ENCODE assay signal across 30 mouse cellular contexts in the genomic region with DNA sequence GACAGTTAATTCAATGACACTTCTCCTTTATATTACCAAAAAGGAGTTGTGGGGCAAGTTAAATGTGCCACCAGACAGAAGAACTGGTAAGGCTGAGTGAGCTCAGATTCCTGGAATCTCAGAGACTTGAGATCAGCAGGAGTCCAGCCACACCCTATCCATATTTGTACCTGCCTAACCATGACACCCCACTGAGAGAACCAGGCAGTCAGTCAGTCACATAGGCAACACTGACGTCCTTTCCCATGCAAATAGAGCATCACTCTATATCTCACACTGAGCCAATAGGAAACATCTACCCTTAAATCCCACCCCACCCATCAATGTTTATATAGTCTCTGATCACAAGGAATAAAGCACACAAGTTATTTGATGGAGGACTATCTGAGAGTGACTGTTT. TPM values are rescaled to one million over a fixed set of nuclear protein-coding genes. Genes with fewer than 3 reads are reported as not detected.
DNase-seq lines count a peak whose midpoint lies in the region; ATAC-seq and TF ChIP-seq lines count a peak whose summit lies in the region.
"Had no signal": no experiment of that assay in that cellular context is flagged by ENCODE, and none has a peak within 500 bp of the region (broad histone marks: within the 10 kb centered on the region; RNA-seq: fewer than 3 reads in every experiment).

No protein-coding gene starts in this region.

- no peak overlapping the region for H3K27ac ChIP-seq in intestine, embryonic 15.5 days
- H3K27ac ChIP-seq in intestine, postnatal 0 days (ENCODE audit: low read depth, low read length): no peak overlapping the region
- H3K27ac ChIP-seq in intestine, embryonic 16.5 days (ENCODE audit: low read length): no peak overlapping the region
- H3K27ac ChIP-seq: embryonic facial prominence, embryonic 10.5 days; embryonic facial prominence, embryonic 13.5 days; forebrain, embryonic 12.5 days; forebrain, embryonic 15.5 days; heart, embryonic 15.5 days; hindbrain, embryonic 10.5 days; hindbrain, embryonic 13.5 days had no signal

- POLR2A ChIA-PET in Patski (lab: Charles Lee): no interaction called here

- no peak for TF ChIP-seq CTCF in intestine, postnatal 0 days (IDR thresholded peaks at IDR 0.05; ENCODE audit: low read depth)
- no peak for TF ChIP-seq CTCF in Patski (IDR thresholded peaks at IDR 0.05)

- H3K4me3 ChIP-seq in intestine, embryonic 15.5 days (replicated peaks): no peak overlapping the region
- no peak overlapping the region for H3K4me3 ChIP-seq in intestine, postnatal 0 days (ENCODE audit: low read depth, low read length)
- no peak overlapping the region for H3K4me3 ChIP-seq in intestine, embryonic 16.5 days (ENCODE audit: low read length)
- H3K4me3 ChIP-seq: embryonic facial prominence, embryonic 10.5 days; embryonic facial prominence, embryonic 13.5 days; erythroblast, embryonic 14.5 days; forebrain, embryonic 12.5 days; forebrain, embryonic 15.5 days; heart, embryonic 12.5 days; heart, embryonic 15.5 days; hindbrain, embryonic 10.5 days; hindbrain, embryonic 13.5 days had no signal

- H3K4me2 ChIP-seq in intestine, embryonic 15.5 days (replicated peaks): no peak overlapping the region
- no peak overlapping the region for H3K4me2 ChIP-seq in intestine, postnatal 0 days (replicated peaks; ENCODE audit: low read depth)
- H3K4me2 ChIP-seq in intestine, embryonic 16.5 days (ENCODE audit: low read depth, low read length): no peak overlapping the region
- H3K4me2 ChIP-seq: embryonic facial prominence, embryonic 13.5 days; forebrain, embryonic 12.5 days; forebrain, embryonic 15.5 days; heart, embryonic 12.5 days; heart, embryonic 15.5 days; hindbrain, embryonic 13.5 days had no signal

- H3K9ac ChIP-seq in intestine, embryonic 15.5 days: no peak overlapping the region
- H3K9ac ChIP-seq in intestine, postnatal 0 days (ENCODE audit: low read depth, low read length): no peak overlapping the region
- H3K9ac ChIP-seq in intestine, embryonic 16.5 days (ENCODE audit: low read depth, low read length): no peak overlapping the region
- H3K9ac ChIP-seq: embryonic facial prominence, embryonic 13.5 days; forebrain, embryonic 12.5 days; forebrain, embryonic 15.5 days; heart, embryonic 12.5 days; heart, embryonic 15.5 days; hindbrain, embryonic 13.5 days had no signal

- peak; percentile 44; the same call in 1 of the 2 replicates for ATAC-seq in intestine, embryonic 15.5 days
- no peak for ATAC-seq in intestine, postnatal 0 days
- peak; percentile 31 for ATAC-seq in Patski
- ATAC-seq in intestine, embryonic 16.5 days: 0 out of 2 replicates have a peak, but pooled peaks have one; percentile 24
- no peak for ATAC-seq in activated CD4-positive, CD25-positive, alpha-beta regulatory T cell, adult 4 months
- ATAC-seq: forebrain, embryonic 15.5 days; hindbrain, embryonic 16.5 days had no signal

- no peaks in the 10 kb centered on the region for H3K4me1 ChIP-seq in intestine, embryonic 15.5 days (replicated peaks)
- 0 out of 2 replicates have a peak, but pooled peaks cover 2% of the 10 kb centered on the region for H3K4me1 ChIP-seq in intestine, postnatal 0 days (replicated peaks; ENCODE audit: control insufficient read depth, insufficient read depth, low read length)
- H3K4me1 ChIP-seq in intestine, embryonic 16.5 days (ENCODE audit: control insufficient read depth, insufficient read depth, low read length): peaks cover 6% of the 10 kb centered on the region; the same call in 1 of the 2 replicates
- H3K4me1 ChIP-seq: embryonic facial prominence, embryonic 13.5 days; forebrain, embryonic 12.5 days; forebrain, embryonic 15.5 days; hindbrain, embryonic 13.5 days had no signal

- no peaks in the 10 kb centered on the region for H3K27me3 ChIP-seq in intestine, embryonic 15.5 days (replicated peaks)
- no peaks in the 10 kb centered on the region for H3K27me3 ChIP-seq in intestine, postnatal 0 days (replicated peaks; ENCODE audit: control insufficient read depth, insufficient read depth, low read length)
- H3K27me3 ChIP-seq in Patski: no peaks in the 10 kb centered on the region
- no peaks in the 10 kb centered on the region for H3K27me3 ChIP-seq in intestine, embryonic 16.5 days (replicated peaks; ENCODE audit: control insufficient read depth, insufficient read depth, low read length)
- H3K27me3 ChIP-seq: CH12.LX; embryonic facial prominence, embryonic 13.5 days; forebrain, embryonic 12.5 days; forebrain, embryonic 15.5 days; heart, embryonic 12.5 days; heart, embryonic 15.5 days had no signal

- CTCF ChIA-PET in Patski (lab: Charles Lee): interaction anchor here (1.4 to 1.9 kb wide), 3 partner anchors 11 to 39 kb away, joined by 4 to 5 read pairs (median 5); no protein-coding TSS in a partner anchor

- no peaks in the 10 kb centered on the region for H3K36me3 ChIP-seq in intestine, embryonic 15.5 days
- H3K36me3 ChIP-seq in intestine, postnatal 0 days (ENCODE audit: control insufficient read depth, insufficient read depth): no peaks in the 10 kb centered on the region
- H3K36me3 ChIP-seq in intestine, embryonic 16.5 days (ENCODE audit: control insufficient read depth, insufficient read depth, low read length): no peaks in the 10 kb centered on the region
- H3K36me3 ChIP-seq: embryonic facial prominence, embryonic 10.5 days; embryonic facial prominence, embryonic 13.5 days; forebrain, embryonic 12.5 days; forebrain, embryonic 15.5 days; heart, embryonic 12.5 days; heart, embryonic 15.5 days; hindbrain, embryonic 10.5 days; hindbrain, embryonic 13.5 days had no signal

- no peak for DNase-seq in Patski (ENCODE audit: low read depth, low spot score)
- DNase-seq in right cerebral cortex, postnatal 10 days (ENCODE audit: low spot score in 2 of 2): no peak
- no peak for DNase-seq in testis, postnatal 10 days (ENCODE audit: low spot score)
- DNase-seq: adrenal gland, adult 8-10 months; adrenal gland, postnatal 25 days; B cell, adult 2 months; cerebellum, adult 11-12 months; cerebellum, adult 8-10 months; cerebellum, postnatal 10 days; cerebellum, postnatal 36 days; embryo, embryonic 11 days; gastrocnemius, postnatal 25 days; heart, adult 18-20 months; heart, postnatal 10 days; heart, postnatal 36 days had no signal

- in situ Hi-C loops in Patski (cut with MboI; ENCODE audit: low pct_unique_long_range_greater_than_20kb): loop anchor here (5.0 kb wide), 1 partner anchor 33 kb away; no protein-coding TSS in a partner anchor

- WGBS in intestine, embryonic 15.5 days: 41% methylated on average over 1 of the region's 1 CpGs
- 20% methylated on average over 1 of the region's 1 CpGs for WGBS in intestine, postnatal 0 days
- 37% methylated on average over 1 of the region's 1 CpGs for WGBS in intestine, embryonic 16.5 days

- no peaks in the 10 kb centered on the region for H3K9me3 ChIP-seq in intestine, embryonic 15.5 days
- no peaks in the 10 kb centered on the region for H3K9me3 ChIP-seq in intestine, postnatal 0 days (ENCODE audit: control insufficient read depth)
- H3K9me3 ChIP-seq in intestine, embryonic 16.5 days (ENCODE audit: control insufficient read depth, low read length): no peaks in the 10 kb centered on the region
- H3K9me3 ChIP-seq: embryonic facial prominence, embryonic 10.5 days; embryonic facial prominence, embryonic 13.5 days; forebrain, embryonic 12.5 days; forebrain, embryonic 15.5 days; heart, embryonic 12.5 days; heart, embryonic 15.5 days; hindbrain, embryonic 10.5 days; hindbrain, embryonic 13.5 days had no signal

RNA-seq across cellular contexts. Expression of gene Bst1, which starts 2.9 kb away (rescaled TPM):
- 0.88 and 0.97 TPM in 2 replicates for polyA plus RNA-seq in intestine, embryonic 15.5 days (2015; fragmentation: Nextera tagmentation; extraction: Ambion mirVana)
- 142 and 144 TPM in 2 replicates for polyA plus RNA-seq in intestine, postnatal 0 days (2015; fragmentation: Nextera tagmentation; extraction: Ambion mirVana)
- polyA plus RNA-seq in Patski (2021): 864 TPM
- polyA plus RNA-seq in intestine, embryonic 16.5 days (2015; fragmentation: Nextera tagmentation; extraction: Ambion mirVana): 1.1 and 2.9 TPM in 2 replicates
- under 1 TPM in 1 of 2 experiments, not detected in 1; 0.56 TPM for polyA plus RNA-seq in activated CD4-positive, CD25-positive, alpha-beta regulatory T cell, adult 4 months (2017; shearing (Covaris generic))
- polyA plus RNA-seq: embryonic facial prominence, embryonic 13.5 days; erythroblast, embryonic 14.5 days; forebrain, embryonic 12.5 days; forebrain, embryonic 15.5 days; hindbrain, embryonic 10.5 days; hindbrain, embryonic 13.5 days; hindbrain, embryonic 16.5 days had no signal

RNA-seq across cellular contexts. Expression of gene Fbxl5, which starts 5.7 kb away (rescaled TPM):
- polyA plus RNA-seq in intestine, embryonic 15.5 days (2015; fragmentation: Nextera tagmentation; extraction: Ambion mirVana): 56.5 and 60.8 TPM in 2 replicates
- polyA plus RNA-seq in intestine, postnatal 0 days (2015; fragmentation: Nextera tagmentation; extraction: Ambion mirVana): 93.6 and 108 TPM in 2 replicates
- polyA plus RNA-seq in Patski (2021): 91.7 TPM
- 57.1 and 59.9 TPM in 2 replicates for polyA plus RNA-seq in intestine, embryonic 16.5 days (2015; fragmentation: Nextera tagmentation; extraction: Ambion mirVana)
- 10 to 100 TPM; 56.8 to 64.1 TPM for polyA plus RNA-seq in activated CD4-positive, CD25-positive, alpha-beta regulatory T cell, adult 4 months (2017; shearing (Covaris generic))

RNA-seq across cellular contexts. Expression of gene Cd38, which starts 52.6 kb away (rescaled TPM):
- polyA plus RNA-seq in intestine, embryonic 15.5 days (2015; fragmentation: Nextera tagmentation; extraction: Ambion mirVana): 13.1 and 14.5 TPM in 2 replicates
- polyA plus RNA-seq in intestine, postnatal 0 days (2015; fragmentation: Nextera tagmentation; extraction: Ambion mirVana): 9.5 and 10.9 TPM in 2 replicates
- polyA plus RNA-seq in Patski (2021): 1.6 TPM
- 12.6 and 14.4 TPM in 2 replicates for polyA plus RNA-seq in intestine, embryonic 16.5 days (2015; fragmentation: Nextera tagmentation; extraction: Ambion mirVana)
- polyA plus RNA-seq in activated CD4-positive, CD25-positive, alpha-beta regulatory T cell, adult 4 months (2017; shearing (Covaris generic)): 10 to 100 TPM; 37.8 to 53.3 TPM
- polyA plus RNA-seq: erythroblast, embryonic 14.5 days had no signal

Comparison
In these comparisons a context has a peak if more than half of its experiments do, and no peak if none do; other contexts are left out.
1. ATAC-seq: peak in intestine, embryonic 15.5 days (single experiment), Patski (single experiment) and intestine, embryonic 16.5 days (single experiment); none in intestine, postnatal 0 days (single experiment) and activated CD4-positive, CD25-positive, alpha-beta regulatory T cell, adult 4 months (single experiment).
2. RNA of gene Bst1, which starts 2.9 kb away (polyA plus RNA-seq): 864 TPM in Patski (single experiment) and 142 to 144 TPM in intestine, postnatal 0 days; 1.1 to 2.9 TPM in intestine, embryonic 16.5 days, 0.88 to 0.97 TPM in intestine, embryonic 15.5 days and 0.56 TPM in activated CD4-positive, CD25-positive, alpha-beta regulatory T cell, adult 4 months; every median in the first group is over 10 times any median in the second.